Mouse (Mus musculus): ENCODE measurements around the gene Rab13.
"Not testable (repeated sequence)": the region's sequence is repeated elsewhere in the genome, so short reads cannot be mapped to it uniquely, and the experiment has no call there.

The Rab13 gene

DNA sequence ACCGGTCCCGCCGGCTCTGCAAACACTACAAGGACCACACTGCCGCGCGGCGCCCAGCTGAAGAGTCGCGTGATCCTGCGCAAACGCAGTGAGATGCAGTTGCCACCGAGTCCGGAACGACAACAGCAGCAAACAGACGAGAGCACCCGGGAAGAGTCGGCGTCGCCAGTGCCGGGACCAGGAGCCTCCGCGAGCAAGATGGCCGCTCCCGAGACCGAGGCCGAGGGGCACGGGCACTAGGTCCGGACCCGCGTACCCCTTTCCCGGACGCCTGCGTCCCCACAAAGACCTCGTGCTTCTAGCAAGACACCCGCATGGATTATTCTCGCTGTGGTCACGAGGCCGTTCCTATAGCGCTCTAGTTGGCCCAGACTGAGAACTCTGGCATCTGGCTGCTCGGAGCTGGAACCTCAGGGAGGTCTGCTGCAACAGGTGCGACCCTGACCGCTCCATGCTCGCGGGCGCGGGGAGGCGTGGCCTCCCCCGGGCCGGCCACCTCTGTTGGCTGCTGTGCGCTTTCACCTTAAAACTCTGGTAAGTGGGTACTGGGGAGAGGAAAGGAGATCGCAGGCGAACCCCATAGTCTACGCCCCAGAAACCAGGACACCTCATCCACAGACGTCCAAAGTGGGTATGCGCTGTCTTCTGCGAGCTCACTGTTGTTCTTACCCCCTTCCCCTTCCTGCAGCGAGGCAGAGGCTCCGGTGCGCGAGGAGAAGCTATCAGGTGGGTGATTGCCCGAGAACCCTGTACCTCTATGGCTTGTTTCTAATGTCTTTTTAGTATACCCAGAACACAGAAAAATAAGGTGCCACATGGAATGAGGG lies 18.2 kb downstream of the Rab13 start, which contains the start of gene Jtb:
Jtb (plus strand) TSS at position 91 of the 827 bp plus-strand sequence.
- DNase-seq: peak; percentile 95

DNA sequence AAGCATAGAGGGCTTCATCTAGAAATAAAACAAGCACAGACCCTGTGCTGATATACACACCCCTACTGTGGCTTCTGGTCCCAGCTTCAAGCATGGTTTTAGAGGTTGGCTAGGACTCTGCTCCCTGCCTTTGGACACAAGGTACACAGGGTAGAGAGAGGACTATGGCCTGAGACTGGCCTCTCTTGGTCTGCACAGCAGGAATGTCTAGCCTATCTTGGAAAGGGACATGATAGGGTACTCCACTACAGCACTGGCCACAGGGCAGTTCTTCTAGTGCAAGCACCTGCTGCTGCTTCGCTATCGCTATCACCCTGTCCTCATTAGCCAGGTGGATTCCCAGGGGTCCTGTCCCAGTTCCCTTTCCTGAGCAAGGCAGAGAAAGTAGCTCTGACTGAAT lies 27.8 kb downstream of the Rab13 start:
- no peak for DNase-seq

- DNase-seq: no peak
Observed at GRCm38 (mm10) chr3:90241669-90242358, 28.3 kb downstream of the Rab13 start.

- peak; percentile 75 for DNase-seq
Observed at GRCm38 (mm10) chr3:90242984-90243775, 29.7 kb downstream of the Rab13 start, which contains the start of gene Creb3l4. TSS of gene Creb3l4 (minus strand) at chr3:90243512.

DNA sequence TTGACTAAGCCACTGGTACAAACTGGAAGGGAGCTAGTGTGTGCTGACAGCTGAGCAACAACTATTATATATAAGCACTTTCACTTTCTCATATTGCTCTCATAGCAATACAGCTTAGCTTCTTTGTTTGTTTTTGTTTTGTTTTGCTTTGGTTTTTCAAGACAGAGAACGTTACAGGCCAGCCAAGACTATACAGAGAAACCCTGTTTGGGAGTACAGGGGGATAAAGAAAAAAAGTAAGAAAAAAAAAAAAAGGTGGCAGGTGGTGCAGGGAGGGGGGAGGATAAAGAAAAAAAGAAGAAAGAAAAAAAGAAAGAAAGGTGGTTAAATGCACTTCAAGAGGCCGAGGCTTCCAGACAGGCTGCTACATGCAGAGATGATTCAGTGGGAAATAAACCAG lies 31.9 kb downstream of the Rab13 start:
- no peak for DNase-seq

- DNase-seq: no peak
Observed at GRCm38 (mm10) chr3:90247630-90247959, 34.1 kb downstream of the Rab13 start.

DNA sequence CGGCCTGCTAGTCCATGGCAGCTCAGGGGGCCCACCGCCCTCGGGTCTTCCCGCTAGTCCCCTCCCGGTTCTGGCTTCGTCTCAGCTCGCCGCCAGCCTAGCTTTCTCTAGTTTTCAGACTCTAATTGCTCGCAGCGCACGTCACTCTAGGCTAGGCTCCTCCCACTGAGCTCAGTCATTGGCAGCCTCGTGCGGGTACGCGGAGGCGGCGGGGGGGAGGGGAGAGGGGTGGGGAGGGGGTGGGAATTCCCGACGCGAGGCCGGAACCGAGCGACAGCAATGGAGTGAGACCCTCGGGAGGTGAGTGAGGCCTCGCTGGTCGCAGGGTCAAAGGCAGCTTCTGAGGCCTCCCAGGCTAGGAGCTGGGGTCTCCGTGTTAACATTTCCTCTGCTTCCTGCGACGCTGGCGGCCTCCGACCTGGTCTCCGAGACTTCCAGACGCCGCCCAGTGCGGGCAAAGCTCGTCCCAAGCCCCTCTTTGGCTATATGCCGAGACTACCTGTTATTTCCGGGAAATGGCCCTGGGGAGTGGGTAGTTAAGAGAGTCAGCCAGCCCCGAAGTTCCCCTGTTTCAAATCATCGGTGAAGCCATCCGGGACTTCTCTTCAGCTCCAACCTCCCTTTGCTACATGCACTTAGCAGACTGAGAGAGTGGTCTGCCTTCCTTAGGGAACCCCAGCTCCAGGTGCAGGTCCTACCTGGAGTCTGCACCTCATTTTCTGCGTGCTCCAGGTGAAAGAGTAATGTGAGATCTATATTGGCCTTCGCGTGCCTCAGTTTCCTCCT lies 34.7 kb downstream of the Rab13 start, which contains the start of gene Slc39a1:
Slc39a1 (plus strand) TSS at position 213 of the 786 bp plus-strand sequence.
- peak; percentile 97 for DNase-seq

DNA sequence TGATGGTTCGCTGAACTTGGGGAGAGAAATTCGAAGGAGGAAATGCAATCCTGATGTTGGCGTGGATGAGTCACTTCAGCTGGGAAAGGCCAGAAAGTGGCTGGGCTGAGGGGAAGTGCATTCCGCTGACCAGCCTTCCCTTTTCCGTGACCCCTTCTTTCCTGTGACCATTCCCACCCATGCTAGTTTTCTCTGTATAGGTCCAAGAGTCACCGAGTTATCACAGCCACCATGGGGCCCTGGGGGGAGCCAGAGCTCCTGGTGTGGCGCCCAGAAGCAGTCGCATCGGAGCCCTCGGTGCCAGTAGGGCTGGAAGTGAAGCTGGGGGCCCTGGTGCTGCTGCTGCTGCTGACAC lies 35.2 kb downstream of the Rab13 start:
- peak; percentile 60 for DNase-seq

DNA sequence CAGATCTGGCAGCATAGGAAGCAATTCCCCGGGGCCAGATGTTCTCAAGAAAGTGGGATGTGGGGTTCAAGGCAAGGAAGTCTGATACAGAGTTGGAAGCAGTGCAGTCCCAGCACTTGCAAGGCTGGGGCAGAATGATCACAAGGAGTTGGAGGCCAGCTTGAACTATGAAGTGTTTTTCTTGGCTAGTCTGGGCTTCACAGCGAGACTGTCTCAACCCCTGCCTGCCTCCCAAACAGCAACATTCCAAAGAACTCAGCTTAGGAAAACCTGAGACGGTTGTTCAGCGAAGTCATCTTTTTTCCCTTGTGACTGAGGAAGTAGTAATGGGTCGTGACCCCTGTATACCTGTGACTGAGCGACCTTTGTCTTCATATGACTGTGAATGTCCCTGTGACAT lies 37.3 kb downstream of the Rab13 start:
- DNase-seq: no peak

DNA sequence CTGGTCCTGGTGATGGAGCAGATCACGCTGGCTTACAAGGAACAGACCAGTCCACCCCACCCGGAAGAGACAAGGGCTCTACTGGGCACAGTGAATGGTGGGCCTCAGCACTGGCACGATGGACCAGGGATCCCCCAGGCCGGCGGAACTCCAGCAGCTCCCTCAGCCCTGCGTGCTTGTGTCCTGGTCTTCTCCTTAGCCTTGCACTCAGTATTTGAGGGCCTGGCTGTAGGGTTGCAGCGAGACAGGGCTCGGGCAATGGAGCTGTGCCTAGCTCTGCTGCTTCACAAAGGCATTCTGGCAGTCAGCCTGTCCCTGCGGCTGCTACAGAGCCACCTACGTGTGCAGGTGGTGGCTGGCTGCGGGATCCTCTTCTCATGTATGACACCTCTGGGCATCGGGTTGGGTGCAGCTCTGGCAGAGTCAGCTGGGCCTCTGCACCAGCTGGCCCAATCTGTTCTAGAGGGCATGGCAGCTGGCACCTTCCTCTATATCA lies 38.3 kb downstream of the Rab13 start:
- not testable (repeated sequence) for DNase-seq

GRCm38 (mm10) chr3:90252659-90253058 lies 39.2 kb downstream of the Rab13 start:
- not testable (repeated sequence) for DNase-seq

- not testable (repeated sequence) for DNase-seq
Observed at GRCm38 (mm10) chr3:90253174-90253573, 39.7 kb downstream of the Rab13 start.

- peak; percentile 98 for DNase-seq
Observed at GRCm38 (mm10) chr3:90253653-90254418, 40.3 kb downstream of the Rab13 start, which contains the start of gene Crtc2. TSS of gene Crtc2 (plus strand) at chr3:90254163.

DNA sequence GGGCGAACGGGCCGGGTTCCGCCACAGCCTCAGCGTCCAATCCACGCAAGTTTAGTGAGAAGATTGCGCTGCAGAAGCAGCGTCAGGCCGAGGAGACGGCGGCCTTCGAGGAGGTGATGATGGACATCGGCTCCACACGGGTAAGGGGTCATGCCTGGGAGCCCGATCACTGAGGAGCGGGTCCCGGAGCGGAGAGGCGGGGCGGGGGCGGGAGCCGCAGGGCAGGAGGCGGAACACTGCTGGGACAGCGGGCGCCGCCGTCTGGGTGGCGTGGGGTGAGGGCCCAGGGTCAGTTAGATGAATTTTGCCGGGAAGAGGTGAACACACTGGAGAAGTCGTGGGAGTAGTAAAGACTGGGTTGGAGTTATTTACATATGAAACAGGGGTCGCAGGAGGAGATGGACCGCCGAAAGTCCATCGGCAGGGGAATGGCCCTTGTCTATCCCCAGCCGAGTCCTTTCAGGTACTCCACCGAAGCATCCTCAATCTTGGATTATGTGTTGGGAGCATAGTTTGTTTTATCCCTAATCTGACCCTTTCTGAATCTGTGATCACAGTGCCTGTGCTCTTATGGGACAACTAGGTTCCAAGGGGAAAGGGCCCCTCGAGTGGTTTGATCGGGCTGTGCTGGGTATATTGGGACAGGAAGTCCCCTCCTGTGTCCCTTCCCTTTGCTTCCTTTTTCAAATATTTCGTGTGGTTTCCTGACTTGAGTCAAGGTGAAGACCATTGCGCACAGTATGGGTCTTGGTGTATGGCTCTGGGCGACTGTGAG lies 41.1 kb downstream of the Rab13 start:
- peak; percentile 70 for DNase-seq

- no peak for DNase-seq
Observed at GRCm38 (mm10) chr3:90255194-90255565, 41.7 kb downstream of the Rab13 start.

DNA sequence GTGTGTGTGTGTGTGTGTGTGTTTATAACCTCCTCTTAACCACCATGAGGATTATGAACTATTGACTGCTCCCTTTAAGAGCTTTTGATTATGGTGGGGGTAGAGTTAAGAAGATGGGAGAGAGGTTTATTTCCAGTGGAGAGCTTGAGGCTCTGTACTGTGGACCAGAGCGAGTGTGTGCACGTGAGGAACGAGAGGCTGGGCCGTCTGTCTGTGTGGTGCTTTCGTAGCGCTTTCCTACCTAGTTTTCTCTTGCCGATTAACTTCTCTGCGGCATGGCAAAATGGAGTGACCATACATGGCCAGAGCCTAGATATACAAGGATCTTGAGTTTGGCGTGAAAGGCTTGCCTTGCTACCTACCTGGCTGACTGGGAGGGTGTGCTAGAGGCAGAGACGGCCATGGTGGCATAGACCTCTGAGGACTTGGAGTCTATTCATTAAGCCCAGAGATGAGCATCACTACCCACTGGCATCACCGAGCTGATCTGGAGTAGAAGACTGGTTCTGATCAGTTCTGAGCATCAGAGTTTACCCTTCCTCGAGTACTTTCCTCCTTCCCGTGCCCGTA lies 42.4 kb downstream of the Rab13 start:
- no peak for DNase-seq

- DNase-seq: peak; percentile 21
Observed at GRCm38 (mm10) chr3:90256731-90257530, 43.4 kb downstream of the Rab13 start.

DNA sequence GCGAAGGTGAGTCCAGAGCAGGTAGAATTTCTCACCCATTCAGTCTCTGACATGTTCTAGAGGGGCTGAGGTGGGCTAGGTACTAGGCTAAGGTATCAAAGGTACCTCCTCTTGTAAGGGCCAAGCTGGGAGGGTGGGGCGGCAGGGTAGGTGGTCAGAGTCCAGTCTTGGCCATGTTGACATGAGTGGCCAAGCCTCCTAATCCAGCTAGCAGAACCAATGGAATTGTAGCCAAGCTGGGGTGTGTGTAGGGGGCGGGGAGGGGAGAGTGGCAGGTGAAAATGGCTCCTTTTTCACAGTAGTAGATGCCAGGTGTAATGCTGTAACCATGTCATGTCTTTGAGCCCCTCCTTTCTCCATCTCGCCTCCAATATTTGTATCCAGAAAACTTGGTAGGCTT lies 45.0 kb downstream of the Rab13 start:
- DNase-seq: no peak

- no peak for DNase-seq
Observed at GRCm38 (mm10) chr3:90263121-90263771, 49.8 kb downstream of the Rab13 start.

Measured in lung, postnatal 10 days (tissue).